Mouse (Mus musculus) thymus, postnatal 0 days (tissue): ENCODE measurements at regions not wholly inside any gene's neighbourhood (a gene's known extent, or its start where the extent isn't known, plus 50 kb on each side); places are given as distances from the start of the nearest gene placed in this dataset.

Experiments
- DNase-seq: peaks from one replicate; pipeline ENCODE4 v3.0.0-alpha.2; 2015; ENCODE audit warnings: low spot score

DNA sequence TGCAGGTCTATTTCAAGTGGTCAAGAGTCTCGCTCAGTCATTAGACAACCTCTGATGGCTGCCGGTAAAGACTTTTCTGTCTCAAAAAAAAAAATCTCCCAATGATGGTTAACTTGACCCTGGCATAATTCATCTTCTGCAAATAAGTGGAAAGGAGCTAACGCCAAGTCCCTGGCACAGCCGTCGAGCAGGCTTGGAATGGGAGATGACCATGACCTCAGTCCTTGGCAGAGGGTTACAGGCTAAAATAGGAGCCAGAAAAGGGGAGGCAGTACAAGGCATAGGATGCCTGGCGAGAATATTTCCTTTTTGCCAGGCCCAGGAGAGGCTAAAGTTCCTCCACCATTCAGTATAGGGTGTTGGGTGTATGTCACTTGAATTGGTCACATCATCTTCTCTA lies 69.2 kb upstream of the Gdf10 start:
- DNase-seq = no peak

DNA sequence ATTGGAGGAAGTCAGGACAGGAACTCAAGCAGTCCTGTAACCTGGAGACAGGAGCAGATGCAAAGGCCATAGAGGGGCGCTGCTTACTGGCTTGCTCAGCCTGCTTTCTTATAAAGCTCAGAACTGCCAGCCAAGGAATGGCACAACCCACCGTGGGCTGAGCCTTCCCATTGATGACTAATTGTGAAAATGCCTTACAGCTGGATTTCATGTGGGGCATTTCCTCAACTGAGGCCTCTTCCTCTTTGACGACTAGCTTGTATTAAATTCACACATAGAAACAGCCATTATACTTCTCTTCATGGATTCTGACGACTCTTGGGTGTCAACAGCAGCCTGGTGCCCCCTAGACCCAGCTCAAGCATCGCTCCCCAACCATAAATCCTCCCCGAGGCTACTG lies 66.4 kb upstream of the Gdf10 start:
- DNase-seq = no peak

DNA sequence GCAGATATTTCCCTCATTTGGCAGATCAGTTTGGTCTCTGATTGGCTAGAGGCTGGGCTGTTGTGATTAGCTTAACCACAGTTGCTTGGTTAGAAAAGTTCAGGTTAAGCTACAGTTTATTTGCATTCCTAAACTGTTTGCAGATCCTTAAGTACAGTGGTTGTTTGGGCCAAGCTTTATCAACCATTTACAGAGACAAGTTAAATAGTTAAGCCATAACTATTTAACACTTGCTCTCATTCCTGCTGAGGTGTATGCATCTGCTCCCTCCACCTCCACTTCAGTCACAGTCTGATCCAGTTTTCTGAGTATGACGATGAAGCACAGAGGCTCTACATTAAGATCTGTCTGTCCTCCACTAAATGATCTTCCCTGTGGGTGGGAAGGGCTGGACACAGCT lies 58.6 kb upstream of the Gdf10 start:
- DNase-seq = no peak

DNA sequence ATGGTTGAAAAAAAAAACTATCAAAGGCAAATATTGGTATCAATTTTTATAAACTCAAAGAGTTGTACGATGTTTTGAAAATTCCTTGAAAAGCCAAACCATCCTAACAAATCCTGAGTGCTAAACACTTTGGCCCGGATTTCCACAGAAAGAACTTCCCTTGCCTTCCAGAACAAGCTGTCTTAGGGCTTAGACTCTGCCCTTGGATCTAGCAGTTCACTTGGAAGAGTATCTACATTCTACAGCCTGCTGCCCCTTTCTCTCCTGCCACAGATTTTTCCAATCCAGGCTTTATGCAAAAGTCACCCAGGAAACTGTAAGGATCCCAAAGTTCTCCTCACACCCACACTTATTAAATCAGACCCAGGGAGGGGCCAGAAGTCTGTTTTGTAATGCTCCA lies 57.6 kb upstream of the Gdf10 start:
- no peak for DNase-seq

DNA sequence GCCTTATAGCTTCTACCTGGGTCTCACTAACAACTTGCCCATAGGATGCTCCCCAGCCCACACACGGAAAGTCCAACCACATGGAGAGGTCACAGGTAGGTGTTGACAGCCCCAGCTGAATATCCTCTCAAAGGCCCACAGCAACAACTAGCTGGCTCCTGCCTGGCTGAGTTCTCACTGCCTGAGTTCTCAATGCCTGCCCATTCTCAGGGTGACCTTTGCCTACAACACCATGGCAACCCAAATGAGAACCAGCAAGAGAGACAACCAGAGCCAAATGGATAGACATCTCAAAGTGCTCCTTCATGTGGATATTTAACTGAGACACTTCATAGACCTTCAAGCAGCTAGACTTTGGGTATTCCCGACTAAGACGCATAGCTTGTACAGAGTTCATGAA lies 55.7 kb upstream of the Gdf10 start:
- DNase-seq = no peak
